Mouse (Mus musculus) limb, embryonic 12.5 days (tissue): ENCODE results near the gene Rph3al. TPM values are rescaled to one million over a fixed set of nuclear protein-coding genes. Genes with fewer than 3 reads are reported as not detected.

Experiments
- ATAC-seq: fragments of 200-750 bp; cut with Nextera tagmentation; 2 replicates; pipeline ENCODE4 v1.8.0; 2017; ENCODE audit warnings: low read depth, moderate TSS enrichment; ENCODE audit not compliant: insufficient number of reproducible peaks, insufficient read depth, low FRiP score, low TSS enrichment
- H3K27ac ChIP-seq: fragments of 300-500 bp; sonication (generic); 2 replicates; pipeline ENCODE4 v1.5.1; 2016; ENCODE audit warnings: mild to moderate bottlenecking, moderate library complexity
- H3K27me3 ChIP-seq: fragments of 300-500 bp; sonication (generic); 2 replicates; pipeline ENCODE4 v1.6.1; 2016; ENCODE audit warnings: mild to moderate bottlenecking, moderate library complexity
- H3K36me3 ChIP-seq: fragments of 300-500 bp; sonication (generic); 2 replicates; pipeline ENCODE4 v1.6.1; 2016; ENCODE audit warnings: mild to moderate bottlenecking, moderate library complexity
- H3K4me1 ChIP-seq: fragments of 300-500 bp; sonication (generic); replicated peaks from 2 replicates; pipeline ENCODE4 v1.6.1; 2016
- H3K4me2 ChIP-seq: fragments of 300-500 bp; sonication (generic); 2 replicates; pipeline ENCODE4 v1.6.1; 2016; ENCODE audit warnings: mild to moderate bottlenecking, moderate library complexity
- H3K4me3 ChIP-seq: fragments of 300-500 bp; sonication (generic); replicated peaks from 2 replicates; pipeline ENCODE4 v1.5.1; 2016; ENCODE audit warnings: mild to moderate bottlenecking
- H3K9ac ChIP-seq: fragments of 300-500 bp; sonication (generic); replicated peaks from 2 replicates; pipeline ENCODE4 v1.6.1; 2016; ENCODE audit warnings: mild to moderate bottlenecking, moderate library complexity
- H3K9me3 ChIP-seq: fragments of 300-500 bp; sonication (generic); 2 replicates; pipeline ENCODE4 v1.6.1; 2016; ENCODE audit warnings: mild to moderate bottlenecking, moderate library complexity
- WGBS: fragments of 180-500 bp; shearing (Covaris S2); methylation state at CpG from one replicate; pipeline ENCODE4 v1.1.7; 2016; 5-methylcytosine and 5-hydroxymethylcytosine counted together
- polyA plus RNA-seq: library from polyadenylated mRNA; unstranded; fragments of >200 nt; fragmentation: Nextera tagmentation; extraction: Ambion mirVana; gene quantifications from 2 replicates; pipeline ENCODE4 v1.2.1, GENCODE M21; 2016

Rph3al gene
- polyA plus RNA-seq, 1 experiment from 2014 or later = 2.3 TPM

DNA sequence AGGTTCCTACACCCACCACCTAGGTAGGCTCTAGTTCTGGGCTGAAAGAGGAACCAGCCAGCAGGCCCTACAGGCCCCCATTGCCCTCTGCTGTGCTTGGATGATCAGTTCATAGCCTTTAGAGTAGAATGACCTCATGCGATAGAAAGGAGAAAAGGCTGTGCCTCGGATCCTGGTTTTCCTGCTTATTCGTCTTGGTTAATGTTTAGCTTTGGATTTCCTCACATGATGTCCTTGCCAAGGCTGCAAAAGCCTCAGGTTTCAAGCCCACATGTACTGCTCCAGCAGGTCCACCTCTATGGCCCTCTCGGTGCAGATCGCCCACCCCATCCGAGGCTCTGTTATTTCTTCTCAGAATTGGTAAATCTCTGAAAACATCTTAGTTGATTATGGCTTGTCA lies 33.2 kb downstream of the Rph3al start:
- Histone ChIP-seq H3K36me3 (no peaks in the 10 kb centered on the region), H3K4me1 (peaks cover 6% of the 10 kb centered on the region), H3K4me2 (no peak overlapping the region), H3K9me3 (peaks cover 7% of the 10 kb centered on the region; the same call in 1 of the 2 replicates), H3K9ac (no peak overlapping the region), H3K27ac (no peak overlapping the region), H3K27me3 (no peaks in the 10 kb centered on the region), H3K4me3 (no peak overlapping the region)
- no peak for ATAC-seq
- 88% methylated on average over 6 of the region's 6 CpGs for WGBS

DNA sequence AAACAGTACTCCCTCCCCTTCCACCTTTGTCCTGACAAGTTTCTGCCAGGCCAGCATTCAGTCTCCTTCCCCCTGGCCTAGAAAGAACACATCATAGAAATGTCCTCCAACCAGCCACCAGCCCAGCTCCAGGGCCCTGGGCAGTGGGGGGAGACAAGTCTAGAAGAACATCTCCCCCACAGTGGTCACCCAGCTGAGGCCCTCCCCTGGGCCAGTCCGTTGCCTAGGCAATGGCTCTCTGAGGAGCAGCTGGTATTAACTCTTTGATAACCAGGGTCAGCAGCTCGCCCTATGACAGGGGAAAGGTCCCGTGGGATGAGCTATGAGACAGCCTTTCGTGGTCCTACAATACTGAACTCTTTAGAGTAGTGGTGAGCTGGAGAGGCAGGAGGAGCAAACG lies 33.7 kb downstream of the Rph3al start:
- Histone ChIP-seq H3K27me3 (no peaks in the 10 kb centered on the region), H3K4me1 (peaks cover 6% of the 10 kb centered on the region), H3K36me3 (no peaks in the 10 kb centered on the region), H3K27ac (no peak overlapping the region), H3K4me2 (no peak overlapping the region), H3K4me3 (no peak overlapping the region), H3K9ac (no peak overlapping the region), H3K9me3 (peaks cover 7% of the 10 kb centered on the region; the same call in 1 of the 2 replicates)
- WGBS = 44% methylated on average over 5 of the region's 5 CpGs
- ATAC-seq = no peak

- Histone ChIP-seq H3K27ac (no peak overlapping the region), H3K9ac (no peak overlapping the region), H3K4me1 (peaks cover 6% of the 10 kb centered on the region), H3K4me3 (no peak overlapping the region), H3K36me3 (no peaks in the 10 kb centered on the region), H3K9me3 (peaks cover 7% of the 10 kb centered on the region; the same call in 1 of the 2 replicates), H3K27me3 (no peaks in the 10 kb centered on the region), H3K4me2 (no peak overlapping the region)
- ATAC-seq = no peak
- WGBS = 71% methylated on average over 3 of the region's 3 CpGs
Observed at GRCm38 (mm10) chr11:75903486-75903885, 34.7 kb downstream of the Rph3al start.

GRCm38 (mm10) chr11:75901339-75901738 lies 36.9 kb downstream of the Rph3al start:
- no peak overlapping the region for H3K9ac ChIP-seq
- no peak overlapping the region for H3K27ac ChIP-seq
- H3K36me3 ChIP-seq = no peaks in the 10 kb centered on the region
- no peaks in the 10 kb centered on the region for H3K27me3 ChIP-seq
- peaks cover 6% of the 10 kb centered on the region for H3K4me1 ChIP-seq
- no peak overlapping the region for H3K4me3 ChIP-seq
- peaks cover 7% of the 10 kb centered on the region; the same call in 1 of the 2 replicates for H3K9me3 ChIP-seq
- no peak for ATAC-seq
- WGBS = 40% methylated on average over 6 of the region's 6 CpGs
- H3K4me2 ChIP-seq = no peak overlapping the region

GRCm38 (mm10) chr11:75899676-75900075 lies 38.6 kb downstream of the Rph3al start:
- H3K27me3 ChIP-seq = no peaks in the 10 kb centered on the region
- no peak overlapping the region for H3K27ac ChIP-seq
- no peak overlapping the region for H3K4me2 ChIP-seq
- H3K36me3 ChIP-seq = no peaks in the 10 kb centered on the region
- H3K4me1 ChIP-seq = peaks cover 4% of the 10 kb centered on the region
- peaks cover 7% of the 10 kb centered on the region; the same call in 1 of the 2 replicates for H3K9me3 ChIP-seq
- H3K4me3 ChIP-seq = no peak overlapping the region
- 60% methylated on average over 9 of the region's 9 CpGs for WGBS
- H3K9ac ChIP-seq = no peak overlapping the region
- ATAC-seq = no peak

DNA sequence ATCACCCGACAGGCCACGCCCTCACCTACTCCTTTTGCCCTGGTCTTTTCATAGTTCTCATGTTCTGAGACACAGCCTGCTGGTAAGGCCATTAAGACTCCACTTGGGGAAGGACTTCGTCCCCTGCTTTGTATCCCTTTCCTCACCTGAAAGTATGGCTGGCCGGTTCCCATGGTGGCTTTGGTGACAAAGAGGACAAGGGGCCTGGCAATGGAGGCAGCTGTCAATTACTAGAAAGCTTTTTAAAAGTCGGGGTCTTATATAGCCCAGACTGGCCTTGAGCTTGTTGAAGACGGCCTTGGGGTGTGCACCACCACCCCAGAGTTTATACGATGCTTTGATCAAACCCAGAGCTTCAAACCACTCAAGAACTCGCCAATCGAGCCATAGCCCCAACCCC lies 39.7 kb downstream of the Rph3al start:
- H3K4me3 ChIP-seq = no peak overlapping the region
- H3K27me3 ChIP-seq = no peaks in the 10 kb centered on the region
- no peaks in the 10 kb centered on the region for H3K4me1 ChIP-seq
- H3K9ac ChIP-seq = no peak overlapping the region
- H3K27ac ChIP-seq = no peak overlapping the region
- no peak for ATAC-seq
- 82% methylated on average over 9 of the region's 9 CpGs for whole genome bisulfite sequencing
- no peaks in the 10 kb centered on the region for H3K36me3 ChIP-seq
- peaks cover 5% of the 10 kb centered on the region; the same call in 1 of the 2 replicates for H3K9me3 ChIP-seq
- H3K4me2 ChIP-seq = no peak overlapping the region

DNA sequence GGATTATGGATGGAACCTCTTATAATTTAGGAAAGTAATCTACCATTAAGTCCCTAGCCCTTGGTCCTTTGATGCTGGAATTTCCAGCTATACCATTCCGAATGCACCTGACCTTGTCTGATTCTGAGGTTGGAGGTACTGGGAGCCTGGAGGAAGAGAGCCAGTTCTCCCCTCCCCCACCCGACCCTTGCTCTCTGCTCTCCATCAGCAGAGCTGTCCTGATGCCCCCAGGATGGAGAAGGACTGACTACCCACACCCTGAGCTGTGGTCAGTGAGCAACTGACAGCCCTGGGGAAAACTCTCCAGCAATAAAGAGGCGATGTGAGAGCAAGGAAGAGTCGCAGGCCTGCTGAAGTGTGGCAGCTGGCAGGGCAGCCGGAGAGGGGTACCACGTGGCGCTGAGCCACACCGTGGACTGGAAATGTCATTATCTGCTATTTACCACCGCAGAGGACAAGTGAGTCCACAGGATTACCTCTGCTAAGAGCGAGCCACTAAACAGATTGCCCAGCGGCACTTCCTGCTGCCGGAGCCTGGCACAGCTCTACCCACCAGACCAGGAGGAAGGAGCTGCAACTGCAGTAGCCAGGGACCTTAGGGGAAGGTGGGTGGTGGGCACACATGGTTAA lies 43.3 kb downstream of the Rph3al start:
- Histone ChIP-seq H3K4me2 (no peak overlapping the region), H3K4me3 (no peak overlapping the region), H3K27me3 (peaks cover 3% of the 10 kb centered on the region; the same call in 1 of the 2 replicates), H3K9ac (no peak overlapping the region), H3K36me3 (no peaks in the 10 kb centered on the region), H3K9me3 (no peaks in the 10 kb centered on the region), H3K27ac (no peak overlapping the region), H3K4me1 (no peaks in the 10 kb centered on the region)
- no peak for ATAC-seq
- WGBS = 60% methylated on average over 12 of the region's 12 CpGs

DNA sequence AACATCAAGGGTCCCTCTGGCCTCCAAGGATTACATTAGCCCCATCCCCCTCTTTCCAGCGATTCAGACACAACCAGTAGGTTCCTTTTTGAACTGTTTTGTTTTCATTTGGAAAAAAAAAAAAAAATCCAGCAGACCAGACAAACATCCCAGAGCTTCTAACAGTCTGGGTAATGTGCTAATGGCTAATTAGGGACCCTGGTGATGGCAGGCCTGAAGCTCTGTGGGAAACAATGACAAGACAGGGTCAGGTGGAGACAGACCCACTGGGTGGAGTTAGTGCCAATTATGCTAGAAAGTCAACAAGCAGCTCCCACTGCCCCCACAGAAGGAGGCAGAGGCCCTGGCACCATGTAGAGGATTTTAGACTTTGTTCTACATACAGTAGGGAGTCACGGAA lies 44.3 kb downstream of the Rph3al start:
- 77% methylated on average over 2 of the region's 2 CpGs for WGBS
- Histone ChIP-seq H3K9me3 (no peaks in the 10 kb centered on the region), H3K9ac (no peak overlapping the region)

DNA sequence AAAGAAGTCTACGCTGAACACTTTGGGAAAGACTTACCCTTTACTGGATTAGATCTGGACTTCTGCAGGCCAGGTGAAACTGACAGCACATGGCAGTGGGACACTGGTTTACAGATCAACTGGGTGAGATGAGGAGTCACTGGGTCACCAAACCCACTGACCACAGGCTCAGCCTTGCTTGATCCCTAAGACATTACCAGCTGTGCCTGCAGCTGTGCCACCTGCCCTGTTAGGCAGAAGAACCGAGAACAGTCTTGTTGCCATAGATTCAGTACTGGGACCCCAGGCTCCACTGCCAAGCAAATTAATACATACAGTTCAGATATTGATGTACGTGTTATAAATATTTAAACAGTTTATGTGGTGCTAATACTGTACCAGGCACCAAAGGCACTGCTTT lies 50.9 kb downstream of the Rph3al start:
- 91% methylated on average over 3 of the region's 3 CpGs for WGBS
- Histone ChIP-seq H3K9ac (no peak overlapping the region), H3K36me3 (no peaks in the 10 kb centered on the region), H3K4me3 (no peak overlapping the region), H3K27me3 (0 out of 2 replicates have a peak, but pooled peaks cover 1% of the 10 kb centered on the region), H3K4me1 (no peaks in the 10 kb centered on the region), H3K27ac (no peak overlapping the region), H3K4me2 (no peak overlapping the region), H3K9me3 (no peaks in the 10 kb centered on the region)
- no peak for ATAC-seq

More for the DNA sequence above, 44.3 kb downstream of the Rph3al start:
- no peak overlapping the region for H3K27ac ChIP-seq
- no peak for ATAC-seq
- H3K4me2 ChIP-seq = no peak overlapping the region
- no peak overlapping the region for H3K4me3 ChIP-seq
- H3K36me3 ChIP-seq = no peaks in the 10 kb centered on the region
- peaks cover 3% of the 10 kb centered on the region; the same call in 1 of the 2 replicates for H3K27me3 ChIP-seq
- H3K4me1 ChIP-seq = no peaks in the 10 kb centered on the region

GRCm38 (mm10) chr11:75881234-75881633 lies 57.0 kb downstream of the Rph3al start:
- Histone ChIP-seq H3K4me1 (no peaks in the 10 kb centered on the region), H3K9me3 (no peaks in the 10 kb centered on the region), H3K36me3 (no peaks in the 10 kb centered on the region), H3K4me2 (no peak overlapping the region), H3K27me3 (peaks cover 2% of the 10 kb centered on the region; the same call in 1 of the 2 replicates), H3K9ac (no peak overlapping the region), H3K27ac (no peak overlapping the region), H3K4me3 (no peak overlapping the region)
- WGBS = 79% methylated on average over 3 of the region's 3 CpGs
- ATAC-seq = no peak

GRCm38 (mm10) chr11:75880064-75880463 lies 58.2 kb downstream of the Rph3al start:
- no peak overlapping the region for H3K4me3 ChIP-seq
- no peak for ATAC-seq
- no peak overlapping the region for H3K9ac ChIP-seq
- H3K36me3 ChIP-seq = no peaks in the 10 kb centered on the region
- H3K27me3 ChIP-seq = peaks cover 2% of the 10 kb centered on the region; the same call in 1 of the 2 replicates
- 72% methylated on average over 8 of the region's 8 CpGs for WGBS
- no peak overlapping the region for H3K4me2 ChIP-seq
- no peaks in the 10 kb centered on the region for H3K9me3 ChIP-seq
- no peak overlapping the region for H3K27ac ChIP-seq
- no peaks in the 10 kb centered on the region for H3K4me1 ChIP-seq

DNA sequence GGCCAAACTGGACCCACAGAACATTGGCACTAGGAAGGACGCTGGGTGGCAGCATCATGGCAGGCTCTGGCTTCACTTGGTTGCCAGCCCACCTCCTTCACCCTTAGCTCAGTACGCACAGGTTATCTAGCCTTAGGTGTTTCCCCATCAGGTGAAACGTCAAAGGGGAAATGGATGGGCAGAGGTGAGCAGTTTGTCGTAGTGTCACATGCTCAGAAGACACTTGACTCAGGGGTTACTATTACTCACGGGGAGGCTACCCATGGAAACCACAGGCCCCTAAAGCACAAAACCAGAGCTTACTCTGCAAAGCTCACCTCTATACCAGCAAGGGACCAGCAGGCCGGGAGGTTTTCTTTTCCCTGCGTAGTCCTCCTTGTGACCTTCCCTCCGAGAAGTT lies 59.8 kb downstream of the Rph3al start:
- ATAC-seq = no peak
- 80% methylated on average over 8 of the region's 8 CpGs for WGBS
- no peaks in the 10 kb centered on the region for H3K9me3 ChIP-seq
- no peaks in the 10 kb centered on the region for H3K36me3 ChIP-seq
- no peak overlapping the region for H3K4me2 ChIP-seq
- no peaks in the 10 kb centered on the region for H3K4me1 ChIP-seq
- H3K4me3 ChIP-seq = no peak overlapping the region
- no peak overlapping the region for H3K9ac ChIP-seq
- H3K27ac ChIP-seq = no peak overlapping the region
- peaks cover 2% of the 10 kb centered on the region; the same call in 1 of the 2 replicates for H3K27me3 ChIP-seq
